Comparison of ENCODE assay signal across 22 mouse cellular contexts in the genomic region with DNA sequence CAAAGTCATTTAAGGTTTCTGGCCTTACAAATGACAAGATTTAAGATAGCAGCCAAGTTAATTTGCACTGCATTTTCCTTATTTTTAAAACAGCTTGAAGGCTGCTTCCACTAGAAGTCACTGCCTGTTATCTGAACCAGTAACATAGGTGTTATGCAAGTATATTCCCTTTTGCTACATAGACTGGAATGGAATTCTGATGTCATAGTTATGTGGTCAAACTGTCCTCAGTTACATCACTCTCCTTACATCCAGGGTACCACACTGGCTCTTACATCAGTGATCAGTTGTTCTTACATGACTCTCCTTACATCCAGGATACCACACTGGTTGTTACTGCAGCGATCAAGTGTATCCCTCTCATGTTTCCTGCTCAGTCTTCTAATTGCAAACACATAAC.
"Had no signal": no experiment of that assay in that cellular context is flagged by ENCODE, and none has a peak within 500 bp of the region (broad histone marks: within the 10 kb centered on the region; RNA-seq: fewer than 3 reads in every experiment).

No protein-coding gene starts in this region.

- DNase-seq: cerebellum, adult 2 months; cerebellum, adult 8-10 months; cerebellum, adult 9-10 months; cerebellum, adult 9-11 months; cerebellum, postnatal 10 days; cerebellum, postnatal 14 days; cerebellum, postnatal 25 days; cerebellum, postnatal 36 days; embryo, embryonic 11 days; forebrain, postnatal 0 days; gastrocnemius, adult 2 months; gastrocnemius, postnatal 10 days; gastrocnemius, postnatal 14 days; gastrocnemius, postnatal 25 days; gastrocnemius, postnatal 36 days; heart, adult 11 months; heart, adult 18-20 months; heart, adult 2 months had no signal

- ATAC-seq: forebrain, embryonic 13.5 days; forebrain, embryonic 14.5 days; forebrain, embryonic 15.5 days; forebrain, embryonic 16.5 days; forebrain, postnatal 0 days had no signal
